ENCODE assay signal across 10 mouse cellular contexts in genomic region chr12:102779452-102779851, GRCm38 (mm10). TPM values are rescaled to one million over a fixed set of nuclear protein-coding genes. Genes with fewer than 3 reads are reported as not detected.
DNase-seq lines count a peak whose midpoint lies in the region; ATAC-seq and TF ChIP-seq lines count a peak whose summit lies in the region.
"Had no signal": no experiment of that assay in that cellular context is flagged by ENCODE, and none has a peak within 500 bp of the region (broad histone marks: within the 10 kb centered on the region; RNA-seq: fewer than 3 reads in every experiment).

No protein-coding gene starts in this region.

- TF ChIP-seq CTCF in hindbrain, postnatal 0 days (IDR thresholded peaks at IDR 0.05; ENCODE audit: low read depth) = peak; percentile 33

- H3K4me1 ChIP-seq in hindbrain, postnatal 0 days (ENCODE audit: insufficient read depth, low read length) = no peaks in the 10 kb centered on the region
- no peaks in the 10 kb centered on the region for H3K4me1 ChIP-seq in hindbrain, embryonic 16.5 days (ENCODE audit: control insufficient read depth, insufficient read depth, low read depth, low read length)

- H3K27me3 ChIP-seq in hindbrain, postnatal 0 days (ENCODE audit: insufficient read depth, low read length) = no peaks in the 10 kb centered on the region
- no peaks in the 10 kb centered on the region for H3K27me3 ChIP-seq in hindbrain, embryonic 16.5 days (replicated peaks; ENCODE audit: control insufficient read depth, insufficient read depth, low read length)

- DNase-seq in hindbrain, postnatal 0 days (ENCODE audit: low spot score) = peak; percentile 25
- peak; percentile 8 for DNase-seq in MEL-GATA-1-ER (ENCODE audit: extremely low read depth, low read depth)
- DNase-seq in induced T-regulatory cell, adult 2 months (ENCODE audit: low read depth) = peak; percentile 36
- peak; percentile 18 for DNase-seq in lung, postnatal 14 days
- DNase-seq in spleen, postnatal 14 days (ENCODE audit: low spot score in 2 of 2) = no peak
- DNase-seq in thymus, postnatal 25 days = no peak
- DNase-seq: heart, postnatal 14 days had no signal

- H3K4me3 ChIP-seq in hindbrain, postnatal 0 days (ENCODE audit: low read length) = no peak overlapping the region
- no peak overlapping the region for H3K4me3 ChIP-seq in hindbrain, embryonic 16.5 days (ENCODE audit: low read length)
- H3K4me3 ChIP-seq: myocyte had no signal

- no peak overlapping the region for H3K27ac ChIP-seq in hindbrain, postnatal 0 days
- no peak overlapping the region for H3K27ac ChIP-seq in hindbrain, embryonic 16.5 days (ENCODE audit: low read depth, low read length)

- WGBS in hindbrain, postnatal 0 days = 53% methylated on average over 3 of the region's 3 CpGs
- WGBS in hindbrain, embryonic 16.5 days = 61% methylated on average over 3 of the region's 3 CpGs

- H3K4me2 ChIP-seq in hindbrain, postnatal 0 days (ENCODE audit: low read depth, low read length) = no peak overlapping the region
- no peak overlapping the region for H3K4me2 ChIP-seq in hindbrain, embryonic 16.5 days (ENCODE audit: low read length)

- no peak overlapping the region for H3K9ac ChIP-seq in hindbrain, postnatal 0 days (replicated peaks; ENCODE audit: low read length)
- H3K9ac ChIP-seq in hindbrain, embryonic 16.5 days (ENCODE audit: low read depth, low read length) = no peak overlapping the region

- peaks cover 14% of the 10 kb centered on the region; the same call in 1 of the 2 replicates for H3K36me3 ChIP-seq in hindbrain, postnatal 0 days (ENCODE audit: insufficient read depth, low read length)
- H3K36me3 ChIP-seq in hindbrain, embryonic 16.5 days (ENCODE audit: control insufficient read depth, insufficient read depth, low read length) = peaks cover 18% of the 10 kb centered on the region

- ATAC-seq in hindbrain, postnatal 0 days = peak; percentile 70; the same call in 1 of the 2 replicates
- ATAC-seq in hindbrain, embryonic 16.5 days = no peak
- ATAC-seq in erythroblast, adult 5-6 weeks (replicated peaks; ENCODE audit: low FRiP score, poor library complexity, severe bottlenecking) = no peak

- H3K9me3 ChIP-seq in hindbrain, postnatal 0 days (ENCODE audit: low read length) = no peaks in the 10 kb centered on the region
- no peaks in the 10 kb centered on the region for H3K9me3 ChIP-seq in hindbrain, embryonic 16.5 days (ENCODE audit: control insufficient read depth, low read length)

RNA-seq across cellular contexts. Expression of gene Gm20604, which starts 21.0 kb away (rescaled TPM):
- 16.2 and 18.8 TPM in 2 replicates for total RNA-seq in hindbrain, postnatal 0 days (2014; rRNA removed)
- polyA plus RNA-seq in hindbrain, postnatal 0 days (2015; fragmentation: Nextera tagmentation; extraction: Ambion mirVana) = 46.2 and 48.1 TPM in 2 replicates
- polyA plus RNA-seq in hindbrain, embryonic 16.5 days (2015; fragmentation: Nextera tagmentation; extraction: Ambion mirVana) = 46.1 and 48.8 TPM in 2 replicates
- total RNA-seq in erythroblast, adult 5-6 weeks (2015; ENCODE audit: low replicate concordance) = 5.2 and 6.1 TPM in 2 replicates
- total RNA-seq in erythroblast, adult 5-6 weeks (2017; ENCODE audit: low replicate concordance) = 1.2 and 3.2 TPM in 2 replicates

RNA-seq across cellular contexts. Expression of gene Ubr7, which starts 21.7 kb away (rescaled TPM):
- total RNA-seq in hindbrain, postnatal 0 days (2014; rRNA removed) = 47.2 and 49.2 TPM in 2 replicates
- polyA plus RNA-seq in hindbrain, postnatal 0 days (2015; fragmentation: Nextera tagmentation; extraction: Ambion mirVana) = 26.2 and 28.1 TPM in 2 replicates
- 34.7 and 38.9 TPM in 2 replicates for polyA plus RNA-seq in hindbrain, embryonic 16.5 days (2015; fragmentation: Nextera tagmentation; extraction: Ambion mirVana)
- 5.6 and 12.5 TPM in 2 replicates for total RNA-seq in erythroblast, adult 5-6 weeks (2015; ENCODE audit: low replicate concordance)
- 15.2 and 18.3 TPM in 2 replicates for total RNA-seq in erythroblast, adult 5-6 weeks (2017; ENCODE audit: low replicate concordance)

RNA-seq across cellular contexts. Expression of gene Gon7, which starts 21.8 kb away (rescaled TPM):
- total RNA-seq in hindbrain, postnatal 0 days (2014; rRNA removed) = 10.2 and 10.8 TPM in 2 replicates
- polyA plus RNA-seq in hindbrain, postnatal 0 days (2015; fragmentation: Nextera tagmentation; extraction: Ambion mirVana) = 31.4 and 33.9 TPM in 2 replicates
- polyA plus RNA-seq in hindbrain, embryonic 16.5 days (2015; fragmentation: Nextera tagmentation; extraction: Ambion mirVana) = 38.7 and 45.2 TPM in 2 replicates
- 5.0 and 9.6 TPM in 2 replicates for total RNA-seq in erythroblast, adult 5-6 weeks (2015; ENCODE audit: low replicate concordance)
- total RNA-seq in erythroblast, adult 5-6 weeks (2017; ENCODE audit: low replicate concordance) = 2.5 and 13.1 TPM in 2 replicates

RNA-seq across cellular contexts. Expression of gene Gm28051, which starts 21.9 kb away (rescaled TPM):
- total RNA-seq in hindbrain, postnatal 0 days (2014; rRNA removed) = not detected in 2 replicates
- polyA plus RNA-seq in hindbrain, postnatal 0 days (2015; fragmentation: Nextera tagmentation; extraction: Ambion mirVana) = not detected in 2 replicates
- polyA plus RNA-seq in hindbrain, embryonic 16.5 days (2015; fragmentation: Nextera tagmentation; extraction: Ambion mirVana) = not detected in 2 replicates
- not detected in 2 replicates for total RNA-seq in erythroblast, adult 5-6 weeks (2015; ENCODE audit: low replicate concordance)
- not detected in 2 replicates for total RNA-seq in erythroblast, adult 5-6 weeks (2017; ENCODE audit: low replicate concordance)
- total RNA-seq: heart, postnatal 14 days had no signal

RNA-seq across cellular contexts. Expression of gene Tmem251, which starts 35.9 kb away (rescaled TPM):
- total RNA-seq in hindbrain, postnatal 0 days (2014; rRNA removed) = 4.3 and 7.1 TPM in 2 replicates
- 11.2 and 12.2 TPM in 2 replicates for polyA plus RNA-seq in hindbrain, postnatal 0 days (2015; fragmentation: Nextera tagmentation; extraction: Ambion mirVana)
- 9.9 and 11.8 TPM in 2 replicates for polyA plus RNA-seq in hindbrain, embryonic 16.5 days (2015; fragmentation: Nextera tagmentation; extraction: Ambion mirVana)
- 4.4 and 4.6 TPM in 2 replicates for total RNA-seq in erythroblast, adult 5-6 weeks (2015; ENCODE audit: low replicate concordance)
- 5.5 and 10.3 TPM in 2 replicates for total RNA-seq in erythroblast, adult 5-6 weeks (2017; ENCODE audit: low replicate concordance)

Comparison
In these comparisons a context has a peak if more than half of its experiments do, and no peak if none do; other contexts are left out.
1. DNase-seq: peak in hindbrain, postnatal 0 days (single experiment), MEL-GATA-1-ER (single experiment), induced T-regulatory cell, adult 2 months (single experiment) and lung, postnatal 14 days (single experiment); none in spleen, postnatal 14 days (0 of 2) and thymus, postnatal 25 days (single experiment).